Mouse (Mus musculus) heart, postnatal 10 days (tissue): ENCODE measurements around the gene Luzp2. TPM values are rescaled to one million over a fixed set of nuclear protein-coding genes. Genes with fewer than 3 reads are reported as not detected.
"Not testable (repeated sequence)": the region's sequence is repeated elsewhere in the genome, so short reads cannot be mapped to it uniquely, and the experiment has no call there.

Experiments used
- DNase-seq, 2 experiments: peaks; one replicate each; pipeline ENCODE4 v3.0.0; 2021
- intact Hi-C: fragments of 180-260 bp; cut with DNase I; formaldehyde crosslinking; loops from one replicate; pipeline ENCODE4 v1.15.1; 2025
- total RNA-seq, 2 experiments: library from RNA; stranded (reverse); gene quantifications; 2 replicates each; pipeline ENCODE4 v1.2.3; 2021

Luzp2 gene
- total RNA-seq, 2 experiments from 2014 or later: 0.20 to 0.34 TPM

GRCm38 (mm10) chr7:54980585-54980984 lies 145.3 kb downstream of the Luzp2 start:
- DNase-seq: no peak
- intact Hi-C loops: no loop called here

- intact Hi-C loops: no loop called here
Measured at GRCm38 (mm10) chr7:55000397-55000796, 165.1 kb downstream of the Luzp2 start.

DNA sequence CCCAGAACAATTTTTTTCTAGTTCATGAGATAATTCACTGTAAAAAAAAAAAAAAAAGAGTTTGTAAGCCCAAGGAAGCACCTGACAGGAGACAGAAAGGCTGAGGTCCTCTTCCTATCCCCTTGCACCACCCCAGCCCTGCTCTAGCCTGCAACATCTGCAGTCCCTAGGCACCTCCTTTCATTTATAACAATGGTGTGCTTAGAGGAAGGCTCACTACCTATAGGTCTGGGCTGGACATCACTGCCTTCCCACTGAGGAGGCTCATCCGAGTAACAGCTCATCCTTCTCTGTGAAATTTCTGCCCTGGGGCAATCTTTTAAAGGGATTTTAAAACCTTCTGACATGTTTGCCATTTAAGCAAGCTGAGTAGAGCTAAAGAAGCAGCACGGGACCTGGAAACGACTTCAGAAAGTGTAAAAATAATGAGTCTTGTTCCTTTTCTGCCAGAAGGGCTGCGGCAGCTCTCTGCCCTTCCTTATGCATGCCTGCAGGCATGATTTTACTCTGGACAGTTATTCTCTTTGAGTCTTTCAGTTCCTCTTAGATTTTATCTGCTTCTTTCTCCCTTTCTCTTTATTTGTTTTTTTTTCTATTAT lies 174.0 kb downstream of the Luzp2 start:
- no peak for DNase-seq
- intact Hi-C loops: no loop called here

More at GRCm38 (mm10) chr7:55000397-55000796, 165.1 kb downstream of the Luzp2 start:
- no peak for DNase-seq

DNA sequence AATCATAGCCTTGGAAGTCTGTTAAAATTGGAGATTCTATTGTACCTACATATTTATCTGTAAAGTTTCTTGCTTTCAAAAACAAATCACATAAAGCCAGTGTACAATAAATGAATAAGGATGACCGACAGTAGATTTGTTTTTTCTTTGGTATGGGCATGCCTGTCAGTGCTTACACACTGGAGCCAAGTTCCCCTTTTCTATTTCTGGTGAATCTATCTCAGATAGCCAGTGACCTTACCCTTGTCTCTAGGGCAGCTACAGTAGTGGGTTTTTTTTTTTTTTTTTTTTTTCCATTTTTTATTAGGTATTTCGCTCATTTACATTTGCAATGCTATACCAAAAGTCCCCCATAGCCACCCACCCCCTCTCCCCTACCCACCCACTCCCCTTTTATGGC lies 298.6 kb downstream of the Luzp2 start:
- intact Hi-C loops, DNase-seq: not testable (repeated sequence)

DNA sequence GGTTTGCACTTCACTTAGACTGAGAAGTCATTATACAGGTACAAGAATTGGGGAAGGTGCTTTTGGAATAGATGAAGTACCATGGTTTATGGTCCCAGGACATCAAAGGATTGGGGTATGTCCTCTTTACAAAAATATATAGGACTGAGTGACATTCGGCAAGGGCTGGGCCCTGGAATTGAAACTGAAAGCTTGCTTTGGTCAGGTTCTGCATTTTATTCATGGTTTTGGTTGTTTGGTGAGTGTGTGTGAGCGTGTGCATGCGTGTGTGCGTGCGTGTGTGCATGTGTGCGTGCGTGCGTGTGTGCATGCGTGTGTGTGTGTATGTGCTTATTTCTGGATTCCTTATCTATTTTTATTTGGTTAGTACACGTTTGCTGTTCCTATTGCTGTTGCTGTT lies 353.6 kb downstream of the Luzp2 start:
- no peak for DNase-seq
- intact Hi-C loops: no loop called here

GRCm38 (mm10) chr7:55189496-55189895 lies 354.2 kb downstream of the Luzp2 start:
- DNase-seq: no peak
- intact Hi-C loops: no loop called here

- intact Hi-C loops: loop anchor here (2.0 kb wide), 1 partner anchor 20 kb away; no protein-coding TSS in a partner anchor
- no peak for DNase-seq
Measured at GRCm38 (mm10) chr7:55190655-55191054, 355.4 kb downstream of the Luzp2 start.

DNA sequence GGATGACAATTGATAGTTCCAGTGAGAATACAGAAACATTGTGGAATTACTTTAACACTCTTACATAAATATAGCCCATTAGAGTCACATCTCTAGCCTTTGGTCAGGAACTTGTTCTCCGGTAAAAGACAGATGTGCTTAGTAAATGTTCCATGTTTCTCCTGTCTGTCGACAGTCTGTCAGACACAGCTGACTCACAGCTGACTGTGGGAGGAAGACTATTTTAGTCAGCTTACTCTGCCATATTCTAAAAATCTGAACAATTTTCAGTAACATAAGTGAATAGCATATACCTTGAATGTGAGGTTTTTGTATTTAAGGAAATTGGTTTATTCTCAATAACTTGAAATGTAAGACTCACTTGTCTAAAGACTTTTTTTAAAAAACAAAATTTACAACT lies 363.5 kb downstream of the Luzp2 start:
- no peak for DNase-seq
- intact Hi-C loops: no loop called here

GRCm38 (mm10) chr7:55222997-55223396 lies 387.7 kb downstream of the Luzp2 start:
- intact Hi-C loops: no loop called here

GRCm38 (mm10) chr7:55229407-55229806 lies 394.1 kb downstream of the Luzp2 start:
- DNase-seq: no peak
- intact Hi-C loops: no loop called here

More at GRCm38 (mm10) chr7:55222997-55223396, 387.7 kb downstream of the Luzp2 start:
- no peak for DNase-seq
